Mouse (Mus musculus) midbrain, embryonic 15.5 days (tissue): ENCODE results near the gene Pex5l. TPM values are rescaled to one million over a fixed set of nuclear protein-coding genes. Genes with fewer than 3 reads are reported as not detected.

Source experiments
- ATAC-seq: fragments of 200-750 bp; cut with Nextera tagmentation; replicated peaks from 2 replicates; pipeline ENCODE4 v1.8.0; 2017; ENCODE audit warnings: moderate TSS enrichment
- H3K27ac ChIP-seq: fragments of 300-500 bp; sonication (generic); 2 replicates; pipeline ENCODE4 v1.5.1; 2015; ENCODE audit warnings: mild to moderate bottlenecking, inconsistent platforms
- H3K27me3 ChIP-seq: fragments of 300-500 bp; sonication (generic); replicated peaks from 2 replicates; pipeline ENCODE4 v1.6.1; 2015; ENCODE audit warnings: inconsistent platforms
- H3K36me3 ChIP-seq: fragments of 300-500 bp; sonication (generic); replicated peaks from 2 replicates; pipeline ENCODE4 v1.6.1; 2015; ENCODE audit warnings: inconsistent platforms
- H3K4me1 ChIP-seq: fragments of 300-500 bp; sonication (generic); 2 replicates; pipeline ENCODE4 v1.6.1; 2015; ENCODE audit warnings: inconsistent platforms
- H3K4me2 ChIP-seq: fragments of 300-500 bp; sonication (generic); 2 replicates; pipeline ENCODE4 v1.6.1; 2015; ENCODE audit warnings: inconsistent platforms, mild to moderate bottlenecking, moderate library complexity
- H3K4me3 ChIP-seq: fragments of 300-500 bp; sonication (generic); 2 replicates; pipeline ENCODE4 v1.5.1; 2015; ENCODE audit warnings: mild to moderate bottlenecking, inconsistent platforms
- H3K9ac ChIP-seq: fragments of 300-500 bp; sonication (generic); 2 replicates; pipeline ENCODE4 v1.6.1; 2015; ENCODE audit warnings: mild to moderate bottlenecking, inconsistent platforms
- H3K9me3 ChIP-seq: fragments of 300-500 bp; sonication (generic); 2 replicates; pipeline ENCODE4 v1.6.1; 2016; ENCODE audit warnings: inconsistent platforms
- WGBS: fragments of 180-500 bp; shearing (Covaris S2); methylation state at CpG from one replicate; pipeline ENCODE4 v1.1.7; 2015; ENCODE audit warnings: mixed read lengths; 5-methylcytosine and 5-hydroxymethylcytosine counted together
- polyA plus RNA-seq: library from polyadenylated mRNA; unstranded; fragments of >200 nt; fragmentation: Nextera tagmentation; extraction: Ambion mirVana; gene quantifications from 2 replicates; pipeline ENCODE4 v1.2.1, GENCODE M21; 2015

Pex5l gene
- polyA plus RNA-seq, 1 experiment from 2014 or later = 1.8 TPM

DNA sequence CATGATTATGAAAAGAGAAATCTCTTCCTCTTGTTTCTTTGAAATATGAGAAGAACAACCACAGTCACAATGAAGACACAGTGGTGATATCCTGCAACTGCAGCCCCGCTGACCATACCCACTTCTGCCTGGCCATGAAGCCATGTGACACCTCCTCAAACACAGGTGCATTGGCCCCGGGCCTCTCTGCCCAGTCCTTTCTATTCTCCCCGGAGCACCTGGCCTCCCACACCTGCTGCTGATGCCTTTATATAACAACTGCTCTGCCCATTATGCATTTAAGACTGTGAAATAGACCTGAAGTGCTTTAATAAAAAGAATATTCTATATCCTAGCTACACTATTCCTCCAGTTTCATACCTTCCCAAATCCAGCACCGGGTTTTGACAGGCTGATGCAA is 54.8 kb downstream of the Pex5l start:
- H3K27me3 ChIP-seq = no peaks in the 10 kb centered on the region
- H3K4me2 ChIP-seq = no peak overlapping the region
- H3K4me1 ChIP-seq = peaks cover 11% of the 10 kb centered on the region
- H3K9me3 ChIP-seq = no peaks in the 10 kb centered on the region
- no peak overlapping the region for H3K9ac ChIP-seq
- no peak overlapping the region for H3K27ac ChIP-seq
- WGBS = 80% methylated on average over 4 of the region's 4 CpGs
- ATAC-seq = no peak
- no peaks in the 10 kb centered on the region for H3K36me3 ChIP-seq
- H3K4me3 ChIP-seq = no peak overlapping the region

DNA sequence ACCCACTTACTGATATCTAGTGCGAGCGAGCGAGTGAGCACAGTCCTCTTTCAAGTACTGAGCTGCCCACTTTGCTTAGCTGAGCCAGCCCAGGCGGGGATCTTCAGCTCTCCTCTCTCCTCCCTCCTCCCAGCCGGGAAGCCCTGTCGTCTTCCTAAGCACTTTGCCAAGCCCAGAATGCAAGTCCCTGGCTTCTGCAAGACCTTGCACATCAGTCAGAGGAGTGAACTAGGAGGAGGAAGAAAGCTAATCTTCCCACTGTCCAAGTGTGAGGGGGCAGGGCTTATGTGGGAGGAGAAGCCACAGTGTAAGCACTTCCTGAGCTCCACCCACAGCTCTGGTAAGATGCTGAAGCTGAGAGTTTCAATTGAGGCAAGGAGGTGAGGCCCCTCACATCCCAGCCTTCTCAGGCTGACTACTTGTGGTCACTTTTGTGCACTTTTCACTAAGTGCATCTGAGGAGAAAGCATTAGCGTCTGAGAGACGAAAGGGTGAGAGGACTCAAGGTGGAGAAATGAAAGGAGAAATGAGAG is 60.2 kb downstream of the Pex5l start:
- 32% methylated on average over 8 of the region's 8 CpGs for WGBS
- 0 out of 2 replicates have a peak, but pooled peaks have one; percentile 45 for ATAC-seq

DNA sequence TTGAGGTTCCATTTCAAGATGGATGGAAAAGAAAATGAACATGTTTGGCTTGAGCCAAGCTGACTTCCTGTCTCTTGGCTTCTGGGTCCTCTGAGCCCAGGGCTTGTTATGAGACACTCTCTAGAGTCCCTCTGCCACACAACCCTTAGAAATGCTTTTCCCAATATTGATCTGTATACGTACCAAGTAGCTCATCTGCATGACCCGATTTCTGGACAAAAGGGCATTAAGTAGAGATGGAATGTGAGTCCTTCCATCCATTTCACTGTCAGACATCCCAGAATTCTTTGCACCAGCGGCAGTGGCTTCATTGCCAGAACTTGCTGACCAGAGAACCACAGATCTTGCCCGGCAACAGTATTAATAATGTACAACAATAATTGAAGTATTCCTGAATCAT is 61.3 kb downstream of the Pex5l start:
- Histone ChIP-seq H3K36me3 (no peaks in the 10 kb centered on the region), H3K4me2 (no peak overlapping the region), H3K4me1 (no peaks in the 10 kb centered on the region), H3K27ac (no peak overlapping the region), H3K27me3 (no peaks in the 10 kb centered on the region), H3K4me3 (no peak overlapping the region), H3K9ac (no peak overlapping the region), H3K9me3 (no peaks in the 10 kb centered on the region)
- no peak for ATAC-seq
- 80% methylated on average over 4 of the region's 4 CpGs for WGBS

More for the DNA sequence above, 60.2 kb downstream of the Pex5l start:
- H3K4me2 ChIP-seq = no peak overlapping the region
- H3K9me3 ChIP-seq = no peaks in the 10 kb centered on the region
- no peak overlapping the region for H3K4me3 ChIP-seq
- H3K27ac ChIP-seq = no peak overlapping the region
- no peak overlapping the region for H3K9ac ChIP-seq
- no peaks in the 10 kb centered on the region for H3K36me3 ChIP-seq
- H3K4me1 ChIP-seq = no peaks in the 10 kb centered on the region
- no peaks in the 10 kb centered on the region for H3K27me3 ChIP-seq

- Histone ChIP-seq H3K9ac (no peak overlapping the region), H3K27ac (no peak overlapping the region), H3K4me1 (no peaks in the 10 kb centered on the region), H3K9me3 (no peaks in the 10 kb centered on the region), H3K4me3 (no peak overlapping the region), H3K4me2 (no peak overlapping the region), H3K27me3 (no peaks in the 10 kb centered on the region), H3K36me3 (no peaks in the 10 kb centered on the region)
- ATAC-seq = no peak
- WGBS = 80% methylated on average over 1 of the region's 1 CpGs
Observed at GRCm38 (mm10) chr3:33079658-33080057, 63.4 kb downstream of the Pex5l start.

DNA sequence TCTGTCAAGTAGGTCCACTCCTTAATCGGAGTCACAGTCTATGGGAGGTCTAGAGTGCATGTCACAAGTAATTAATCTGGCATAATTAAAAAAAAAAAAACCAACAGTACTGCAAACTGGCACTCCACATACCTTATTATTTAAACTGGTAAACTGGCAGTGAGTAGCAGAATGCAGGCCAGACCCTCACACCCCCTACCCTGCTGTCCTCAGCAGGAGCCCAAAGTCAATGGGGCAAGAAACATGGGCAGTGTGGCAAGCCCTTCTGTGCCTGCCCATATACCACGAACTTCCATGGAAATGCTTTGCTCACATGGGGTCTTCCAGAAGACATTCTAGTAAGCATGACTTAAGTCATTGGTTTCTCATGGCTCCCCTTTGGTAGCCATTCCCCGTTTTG is 63.9 kb downstream of the Pex5l start:
- H3K27ac ChIP-seq = no peak overlapping the region
- no peak overlapping the region for H3K4me3 ChIP-seq
- H3K36me3 ChIP-seq = no peaks in the 10 kb centered on the region
- WGBS = 80% methylated on average over 3 of the region's 3 CpGs
- H3K27me3 ChIP-seq = no peaks in the 10 kb centered on the region
- H3K9ac ChIP-seq = no peak overlapping the region
- no peak overlapping the region for H3K4me2 ChIP-seq
- ATAC-seq = no peak
- H3K9me3 ChIP-seq = no peaks in the 10 kb centered on the region
- H3K4me1 ChIP-seq = no peaks in the 10 kb centered on the region

GRCm38 (mm10) chr3:33075696-33076095 is 67.4 kb downstream of the Pex5l start:
- Histone ChIP-seq H3K9ac (no peak overlapping the region), H3K4me2 (no peak overlapping the region), H3K27me3 (no peaks in the 10 kb centered on the region), H3K36me3 (no peaks in the 10 kb centered on the region), H3K27ac (no peak overlapping the region), H3K4me3 (no peak overlapping the region), H3K9me3 (no peaks in the 10 kb centered on the region), H3K4me1 (0 out of 2 replicates have a peak, but pooled peaks cover 3% of the 10 kb centered on the region)
- no peak for ATAC-seq
- WGBS = 60% methylated on average over 2 of the region's 2 CpGs

GRCm38 (mm10) chr3:33074266-33074981 is 68.6 kb downstream of the Pex5l start:
- Histone ChIP-seq H3K4me2 (no peak overlapping the region), H3K27ac (no peak overlapping the region), H3K9me3 (no peaks in the 10 kb centered on the region), H3K9ac (no peak overlapping the region), H3K27me3 (no peaks in the 10 kb centered on the region), H3K36me3 (no peaks in the 10 kb centered on the region), H3K4me3 (no peak overlapping the region), H3K4me1 (0 out of 2 replicates have a peak, but pooled peaks cover 3% of the 10 kb centered on the region)
- 70% methylated on average over 10 of the region's 10 CpGs for WGBS
- ATAC-seq = peak; percentile 73

GRCm38 (mm10) chr3:33073905-33074265 is 69.2 kb downstream of the Pex5l start:
- Histone ChIP-seq H3K27ac (no peak overlapping the region), H3K27me3 (no peaks in the 10 kb centered on the region), H3K4me1 (0 out of 2 replicates have a peak, but pooled peaks cover 3% of the 10 kb centered on the region), H3K9me3 (no peaks in the 10 kb centered on the region), H3K9ac (no peak overlapping the region), H3K36me3 (no peaks in the 10 kb centered on the region), H3K4me3 (no peak overlapping the region), H3K4me2 (no peak overlapping the region)
- peak; percentile 62 for ATAC-seq
- WGBS = 73% methylated on average over 1 of the region's 1 CpGs

- Histone ChIP-seq H3K4me2 (no peak overlapping the region), H3K4me3 (no peak overlapping the region), H3K4me1 (0 out of 2 replicates have a peak, but pooled peaks cover 3% of the 10 kb centered on the region), H3K27me3 (no peaks in the 10 kb centered on the region), H3K9ac (no peak overlapping the region), H3K27ac (no peak overlapping the region), H3K36me3 (no peaks in the 10 kb centered on the region), H3K9me3 (no peaks in the 10 kb centered on the region)
- no peak for ATAC-seq
- 83% methylated on average over 6 of the region's 6 CpGs for WGBS
Observed at GRCm38 (mm10) chr3:33070771-33071170, 72.3 kb downstream of the Pex5l start.

- WGBS = 60% methylated on average over 5 of the region's 5 CpGs
- ATAC-seq = no peak
- no peak overlapping the region for H3K4me3 ChIP-seq
- H3K4me1 ChIP-seq = peaks cover 9% of the 10 kb centered on the region
- no peaks in the 10 kb centered on the region for H3K27me3 ChIP-seq
- no peak overlapping the region for H3K27ac ChIP-seq
- H3K36me3 ChIP-seq = no peaks in the 10 kb centered on the region
- no peak overlapping the region for H3K9ac ChIP-seq
- no peak overlapping the region for H3K4me2 ChIP-seq
- H3K9me3 ChIP-seq = no peaks in the 10 kb centered on the region
Observed at GRCm38 (mm10) chr3:33068146-33068545, 74.9 kb downstream of the Pex5l start.

DNA sequence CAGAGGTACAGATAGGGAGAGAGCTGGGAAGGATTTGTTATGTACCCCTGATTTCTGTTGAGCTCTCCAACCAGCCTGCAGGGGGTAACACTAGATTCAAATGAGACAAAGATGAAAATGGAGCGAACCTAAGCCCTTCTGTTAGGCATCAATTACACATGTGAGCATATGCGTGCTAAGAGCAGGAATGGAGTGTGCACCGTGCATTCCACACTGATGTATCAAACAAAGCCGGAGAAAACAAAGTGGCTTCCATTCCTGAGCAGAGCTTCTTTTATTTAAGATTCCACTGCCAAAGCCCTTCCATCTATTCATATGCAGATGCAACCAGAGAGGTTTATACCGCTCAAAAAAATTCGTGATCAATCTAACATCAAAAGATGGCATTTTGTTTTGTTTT is 79.5 kb downstream of the Pex5l start:
- WGBS = 6% methylated on average over 6 of the region's 6 CpGs
- no peak overlapping the region for H3K4me2 ChIP-seq
- H3K4me1 ChIP-seq = peaks cover 18% of the 10 kb centered on the region
- H3K9ac ChIP-seq = no peak overlapping the region
- peak; percentile 44 for ATAC-seq
- no peak overlapping the region for H3K4me3 ChIP-seq
- H3K27ac ChIP-seq = no peak overlapping the region
- H3K9me3 ChIP-seq = no peaks in the 10 kb centered on the region
- no peaks in the 10 kb centered on the region for H3K27me3 ChIP-seq
- no peaks in the 10 kb centered on the region for H3K36me3 ChIP-seq

DNA sequence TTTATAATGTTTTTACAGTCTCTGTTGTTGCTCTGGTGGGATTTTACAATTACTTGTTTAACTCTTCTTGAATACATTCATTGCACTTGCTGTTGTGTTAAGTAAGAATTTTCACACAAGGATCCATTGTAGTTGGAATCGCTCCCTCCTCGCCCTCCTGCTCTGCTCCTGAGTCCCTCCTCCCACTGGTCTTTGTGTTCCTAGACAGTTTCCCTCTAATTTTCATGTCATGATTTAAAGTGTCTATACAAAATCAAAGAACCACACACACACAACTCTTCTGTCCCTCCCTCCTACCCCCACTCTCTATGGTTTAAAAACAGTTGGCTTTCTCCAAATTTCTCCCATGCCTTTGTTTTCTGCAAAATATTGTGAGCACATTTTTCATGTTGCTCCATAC is 81.6 kb downstream of the Pex5l start:
- ATAC-seq = no peak
- peaks cover 18% of the 10 kb centered on the region for H3K4me1 ChIP-seq
- no peak overlapping the region for H3K4me2 ChIP-seq
- H3K9ac ChIP-seq = no peak overlapping the region
- no peak overlapping the region for H3K4me3 ChIP-seq
- no peaks in the 10 kb centered on the region for H3K27me3 ChIP-seq
- no peak overlapping the region for H3K27ac ChIP-seq
- no peaks in the 10 kb centered on the region for H3K36me3 ChIP-seq
- 41% methylated on average over 2 of the region's 2 CpGs for WGBS
- no peaks in the 10 kb centered on the region for H3K9me3 ChIP-seq

DNA sequence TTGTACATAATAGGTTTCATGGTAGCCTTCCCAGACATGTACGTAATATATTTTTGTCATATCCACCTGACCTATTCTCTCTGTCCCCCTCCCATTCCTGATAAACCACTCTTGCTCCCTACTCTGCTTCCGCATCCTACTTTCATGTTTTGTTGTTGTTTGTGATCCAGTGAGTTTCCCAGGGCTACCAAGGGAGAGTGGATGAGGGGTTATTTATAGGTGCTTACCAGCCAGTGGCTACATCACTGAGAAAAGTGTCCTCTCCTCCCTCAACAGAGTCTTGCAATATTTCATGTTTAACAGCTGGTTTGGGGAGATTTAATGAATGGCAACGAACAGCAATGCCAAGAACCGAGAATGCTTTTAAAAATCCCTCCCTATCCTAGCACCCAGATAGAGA is 82.0 kb downstream of the Pex5l start:
- H3K9ac ChIP-seq = no peak overlapping the region
- H3K4me1 ChIP-seq = peaks cover 18% of the 10 kb centered on the region
- no peak overlapping the region for H3K4me2 ChIP-seq
- no peak for ATAC-seq
- no peak overlapping the region for H3K4me3 ChIP-seq
- H3K27ac ChIP-seq = no peak overlapping the region
- H3K36me3 ChIP-seq = no peaks in the 10 kb centered on the region
- WGBS = 75% methylated on average over 4 of the region's 4 CpGs
- H3K9me3 ChIP-seq = no peaks in the 10 kb centered on the region
- no peaks in the 10 kb centered on the region for H3K27me3 ChIP-seq
